Mouse (Mus musculus) gastrocnemius, postnatal 25 days (tissue): Measurements from ENCODE around the gene Myo5a. TPM values are rescaled to one million over a fixed set of nuclear protein-coding genes. Genes with fewer than 3 reads are reported as not detected.
A peak's percentile ranks its signal among the peaks of the same experiment; 100 is the strongest.

Experiments used
- DNase-seq: peaks from one replicate; pipeline ENCODE4 v3.0.0; 2022
- total RNA-seq, 2 experiments: library from RNA; stranded (reverse); gene quantifications; 1 replicate in 1 of 2; 2 replicates in 1 of 2; pipeline ENCODE4 v1.2.3; 2021

The Myo5a gene
- total RNA-seq, 2 experiments from 2014 or later: 8.3 to 8.6 TPM

GRCm38 (mm10) chr9:75201506-75201905 is 130.7 kb downstream of the Myo5a start:
- no peak for DNase-seq

GRCm38 (mm10) chr9:75202036-75202435 is 131.2 kb downstream of the Myo5a start:
- no peak for DNase-seq

- no peak for DNase-seq
Observed at GRCm38 (mm10) chr9:75209246-75209645, 138.4 kb downstream of the Myo5a start.

- DNase-seq: no peak
Observed at GRCm38 (mm10) chr9:75210269-75210668, 139.5 kb downstream of the Myo5a start.

GRCm38 (mm10) chr9:75214743-75215413 is 144.1 kb downstream of the Myo5a start:
- DNase-seq: no peak

GRCm38 (mm10) chr9:75219942-75220341 is 149.1 kb downstream of the Myo5a start:
- DNase-seq: no peak

GRCm38 (mm10) chr9:75221420-75222287 is 150.8 kb downstream of the Myo5a start:
- DNase-seq: peak; percentile 25

GRCm38 (mm10) chr9:75231841-75232746 is 161.3 kb downstream of the Myo5a start, which contains the start of gene Myo5c:
TSS of gene Myo5c (plus strand) at chr9:75232020.
- DNase-seq: peak; percentile 76

GRCm38 (mm10) chr9:75232860-75233259 is 162.0 kb downstream of the Myo5a start:
- no peak for DNase-seq

GRCm38 (mm10) chr9:75234271-75234741 is 163.5 kb downstream of the Myo5a start:
- DNase-seq: no peak

GRCm38 (mm10) chr9:75234983-75235627 is 164.3 kb downstream of the Myo5a start:
- peak; percentile 65 for DNase-seq

GRCm38 (mm10) chr9:75235696-75236095 is 164.9 kb downstream of the Myo5a start:
- DNase-seq: no peak

GRCm38 (mm10) chr9:75236416-75237308 is 165.8 kb downstream of the Myo5a start:
- DNase-seq: peak; percentile 28

GRCm38 (mm10) chr9:75238179-75238578 is 167.4 kb downstream of the Myo5a start:
- DNase-seq: no peak

- no peak for DNase-seq
Observed at GRCm38 (mm10) chr9:75243052-75243451, 172.2 kb downstream of the Myo5a start.

- peak; percentile 27 for DNase-seq
Observed at GRCm38 (mm10) chr9:75243730-75244406, 173.1 kb downstream of the Myo5a start.

- DNase-seq: no peak
Observed at GRCm38 (mm10) chr9:75244527-75244926, 173.7 kb downstream of the Myo5a start.

GRCm38 (mm10) chr9:75246080-75246930 is 175.5 kb downstream of the Myo5a start:
- no peak for DNase-seq

GRCm38 (mm10) chr9:75247870-75248269 is 177.1 kb downstream of the Myo5a start:
- no peak for DNase-seq
